Mouse (Mus musculus): Measurements from ENCODE around the gene Snapc3.

- TF ChIP-seq CTCF (IDR thresholded peaks at IDR 0.05), result no peak
- no peak for TF ChIP-seq POLR2A (IDR thresholded peaks at IDR 0.05; ENCODE audit: insufficient read depth, low read depth, low read length)
Observed at GRCm38 (mm10) chr4:83427696-83428095, 10.2 kb downstream of the Snapc3 start.
